Mouse (Mus musculus) ZHBTc4 (cell line): Measurements from ENCODE around the gene Grk2.

ENCODE experiments used
- DNase-seq: peaks from one replicate; pipeline ENCODE4 v3.0.0-alpha.2; 2011; ENCODE audit warnings: low read depth, low spot score

Gene Grk2

GRCm38 (mm10) chr19:4303640-4303995 is 2.4 kb downstream of the Grk2 start:
- no peak for DNase-seq

GRCm38 (mm10) chr19:4302936-4303639 is 2.9 kb downstream of the Grk2 start:
- DNase-seq: no peak

GRCm38 (mm10) chr19:4301735-4302651 is 4.0 kb downstream of the Grk2 start:
- DNase-seq: no peak

GRCm38 (mm10) chr19:4300852-4301734 is 4.9 kb downstream of the Grk2 start:
- no peak for DNase-seq

GRCm38 (mm10) chr19:4300271-4300704 is 5.7 kb downstream of the Grk2 start:
- peak; percentile 88 for DNase-seq

- no peak for DNase-seq
These were observed 6.3 kb downstream of the Grk2 start for GRCm38 (mm10) chr19:4299574-4300270.

- DNase-seq: no peak
These were observed 6.9 kb downstream of the Grk2 start for GRCm38 (mm10) chr19:4299126-4299525.

GRCm38 (mm10) chr19:4298322-4299121 is 7.5 kb downstream of the Grk2 start:
- DNase-seq: no peak

- no peak for DNase-seq
These were observed 8.2 kb downstream of the Grk2 start for GRCm38 (mm10) chr19:4297851-4298250.

GRCm38 (mm10) chr19:4296611-4297010 is 9.4 kb downstream of the Grk2 start:
- DNase-seq: no peak

GRCm38 (mm10) chr19:4295391-4295790 is 10.6 kb downstream of the Grk2 start:
- no peak for DNase-seq

GRCm38 (mm10) chr19:4294381-4295097 is 11.5 kb downstream of the Grk2 start:
- DNase-seq: peak; percentile 74

GRCm38 (mm10) chr19:4291161-4291560 is 14.9 kb downstream of the Grk2 start:
- DNase-seq: no peak

- DNase-seq: no peak
These were observed 15.3 kb downstream of the Grk2 start for GRCm38 (mm10) chr19:4290749-4291148.

- DNase-seq: no peak
These were observed 22.4 kb downstream of the Grk2 start for GRCm38 (mm10) chr19:4283653-4284052.

GRCm38 (mm10) chr19:4282898-4283553 is 23.0 kb downstream of the Grk2 start, which contains the start of gene Ankrd13d:
Gene Ankrd13d, minus strand, starts transcription at chr19:4283137.
- DNase-seq: peak; percentile 93

GRCm38 (mm10) chr19:4280425-4280824 is 25.6 kb downstream of the Grk2 start:
- DNase-seq: no peak

GRCm38 (mm10) chr19:4279487-4279886 is 26.5 kb downstream of the Grk2 start:
- peak; percentile 88 for DNase-seq

GRCm38 (mm10) chr19:4270972-4271371 is 35.0 kb downstream of the Grk2 start:
- no peak for DNase-seq
